Mouse (Mus musculus) neural tube, embryonic 12.5 days (tissue): ENCODE measurements at regions not wholly inside any gene's neighbourhood (a gene's known extent, or its start where the extent isn't known, plus 50 kb on each side); places are given as distances from the start of the nearest gene placed in this dataset.

Source experiments
- ATAC-seq: fragments of 200-750 bp; cut with Nextera tagmentation; 2 replicates; pipeline ENCODE4 v1.8.0; 2017; ENCODE audit warnings: low read depth, mild to moderate bottlenecking, moderate TSS enrichment, moderate library complexity; ENCODE audit not compliant: low FRiP score
- H3K27ac ChIP-seq: fragments of 300-500 bp; sonication (generic); 2 replicates; pipeline ENCODE4 v1.5.1; 2016
- H3K27me3 ChIP-seq: fragments of 300-500 bp; sonication (generic); replicated peaks from 2 replicates; pipeline ENCODE4 v1.6.1; 2016; ENCODE audit warnings: mild to moderate bottlenecking
- H3K36me3 ChIP-seq: fragments of 300-500 bp; sonication (generic); 2 replicates; pipeline ENCODE4 v1.6.1; 2016; ENCODE audit warnings: mild to moderate bottlenecking
- H3K4me1 ChIP-seq: fragments of 300-500 bp; sonication (generic); 2 replicates; pipeline ENCODE4 v1.6.1; 2016
- H3K4me2 ChIP-seq: fragments of 300-500 bp; sonication (generic); replicated peaks from 2 replicates; pipeline ENCODE4 v1.6.1; 2016; ENCODE audit warnings: mild to moderate bottlenecking
- H3K4me3 ChIP-seq: fragments of 300-500 bp; sonication (generic); 2 replicates; pipeline ENCODE4 v1.5.1; 2016
- H3K9ac ChIP-seq: fragments of 300-500 bp; sonication (generic); 2 replicates; pipeline ENCODE4 v1.6.1; 2016; ENCODE audit warnings: mild to moderate bottlenecking
- H3K9me3 ChIP-seq: fragments of 300-500 bp; sonication (generic); 2 replicates; pipeline ENCODE4 v1.6.1; 2016; ENCODE audit warnings: mild to moderate bottlenecking
- WGBS: fragments of 180-500 bp; shearing (Covaris S2); methylation state at CpG from one replicate; pipeline ENCODE4 v1.1.7; 2016; 5-methylcytosine and 5-hydroxymethylcytosine counted together

- H3K27ac ChIP-seq, result no peak overlapping the region
- no peaks in the 10 kb centered on the region for H3K9me3 ChIP-seq
- H3K27me3 ChIP-seq, result peaks cover 8% of the 10 kb centered on the region; the same call in 1 of the 2 replicates
- no peak overlapping the region for H3K4me2 ChIP-seq
- H3K4me1 ChIP-seq, result peaks cover 32% of the 10 kb centered on the region
- ATAC-seq, result no peak
- no peak overlapping the region for H3K4me3 ChIP-seq
- H3K36me3 ChIP-seq, result no peaks in the 10 kb centered on the region
- 43% methylated on average over 6 of the region's 6 CpGs for WGBS
- no peak overlapping the region for H3K9ac ChIP-seq
Observed at GRCm38 (mm10) chr6:100139809-100140208, 147.5 kb downstream of the Rybp start.

- H3K4me1 ChIP-seq, result peaks cover 20% of the 10 kb centered on the region
- no peak overlapping the region for H3K4me2 ChIP-seq
- H3K4me3 ChIP-seq, result no peak overlapping the region
- H3K9me3 ChIP-seq, result no peaks in the 10 kb centered on the region
- H3K27me3 ChIP-seq, result peaks cover 3% of the 10 kb centered on the region; the same call in 1 of the 2 replicates
- 96% methylated on average over 2 of the region's 2 CpGs for WGBS
- ATAC-seq, result no peak
- H3K9ac ChIP-seq, result no peak overlapping the region
- H3K36me3 ChIP-seq, result no peaks in the 10 kb centered on the region
- no peak overlapping the region for H3K27ac ChIP-seq
Observed at GRCm38 (mm10) chr6:100138659-100139058, 148.6 kb downstream of the Rybp start.

GRCm38 (mm10) chr6:100135177-100135576 lies 152.1 kb downstream of the Rybp start:
- Histone ChIP-seq H3K4me3 (no peak overlapping the region), H3K4me1 (peaks cover 18% of the 10 kb centered on the region), H3K27me3 (0 out of 2 replicates have a peak, but pooled peaks cover 3% of the 10 kb centered on the region), H3K9me3 (no peaks in the 10 kb centered on the region), H3K36me3 (no peaks in the 10 kb centered on the region), H3K4me2 (no peak overlapping the region), H3K27ac (no peak overlapping the region), H3K9ac (no peak overlapping the region)
- 48% methylated on average over 2 of the region's 2 CpGs for WGBS
- ATAC-seq, result no peak

GRCm38 (mm10) chr6:100133970-100134369 lies 153.3 kb downstream of the Rybp start:
- 65% methylated on average over 9 of the region's 9 CpGs for whole genome bisulfite sequencing
- ATAC-seq, result no peak
- Histone ChIP-seq H3K4me2 (no peak overlapping the region), H3K4me1 (peaks cover 14% of the 10 kb centered on the region; the same call in 1 of the 2 replicates), H3K36me3 (no peaks in the 10 kb centered on the region), H3K9me3 (no peaks in the 10 kb centered on the region), H3K27ac (no peak overlapping the region), H3K9ac (no peak overlapping the region), H3K4me3 (no peak overlapping the region), H3K27me3 (peaks cover 3% of the 10 kb centered on the region; the same call in 1 of the 2 replicates)

DNA sequence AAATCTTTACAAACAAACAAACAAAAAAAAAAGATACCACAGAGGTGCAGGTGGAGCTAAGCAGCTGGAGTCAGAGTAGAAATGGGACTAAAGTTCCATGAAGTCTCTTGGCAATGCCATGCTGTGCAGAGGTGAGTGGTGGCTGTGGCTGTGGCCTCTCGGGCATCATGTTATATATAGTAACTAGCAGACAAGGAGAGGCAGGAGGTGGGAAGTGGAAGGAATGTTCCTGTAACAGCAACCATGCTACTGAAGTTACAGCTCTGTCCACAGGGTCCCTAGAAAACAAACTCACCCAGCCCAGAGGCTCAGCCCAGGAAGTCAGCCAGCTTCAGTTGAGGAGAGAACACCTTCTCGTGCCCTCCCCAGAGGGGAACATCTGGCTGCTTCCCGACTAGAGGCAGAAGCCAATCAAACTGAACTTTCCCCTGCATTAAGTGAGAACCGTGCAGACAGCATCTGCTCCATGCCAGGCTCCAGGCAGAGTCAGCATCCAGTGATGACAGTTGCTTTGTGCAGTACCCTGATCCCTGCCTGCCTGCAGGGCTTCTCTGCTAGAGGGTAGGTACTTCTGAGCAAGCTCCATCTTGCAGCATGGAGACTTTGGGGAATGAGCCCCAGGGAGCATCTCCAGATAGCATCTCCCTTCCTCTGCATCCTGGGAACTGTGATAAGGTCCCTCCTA lies 154.2 kb downstream of the Rybp start:
- 53% methylated on average over 4 of the region's 4 CpGs for WGBS
- no peak overlapping the region for H3K4me3 ChIP-seq
- no peak for ATAC-seq
- H3K4me1 ChIP-seq, result peaks cover 14% of the 10 kb centered on the region; the same call in 1 of the 2 replicates
- H3K27ac ChIP-seq, result no peak overlapping the region
- H3K9ac ChIP-seq, result no peak overlapping the region
- H3K36me3 ChIP-seq, result no peaks in the 10 kb centered on the region
- H3K4me2 ChIP-seq, result no peak overlapping the region
- peaks cover 3% of the 10 kb centered on the region; the same call in 1 of the 2 replicates for H3K27me3 ChIP-seq
- H3K9me3 ChIP-seq, result no peaks in the 10 kb centered on the region

DNA sequence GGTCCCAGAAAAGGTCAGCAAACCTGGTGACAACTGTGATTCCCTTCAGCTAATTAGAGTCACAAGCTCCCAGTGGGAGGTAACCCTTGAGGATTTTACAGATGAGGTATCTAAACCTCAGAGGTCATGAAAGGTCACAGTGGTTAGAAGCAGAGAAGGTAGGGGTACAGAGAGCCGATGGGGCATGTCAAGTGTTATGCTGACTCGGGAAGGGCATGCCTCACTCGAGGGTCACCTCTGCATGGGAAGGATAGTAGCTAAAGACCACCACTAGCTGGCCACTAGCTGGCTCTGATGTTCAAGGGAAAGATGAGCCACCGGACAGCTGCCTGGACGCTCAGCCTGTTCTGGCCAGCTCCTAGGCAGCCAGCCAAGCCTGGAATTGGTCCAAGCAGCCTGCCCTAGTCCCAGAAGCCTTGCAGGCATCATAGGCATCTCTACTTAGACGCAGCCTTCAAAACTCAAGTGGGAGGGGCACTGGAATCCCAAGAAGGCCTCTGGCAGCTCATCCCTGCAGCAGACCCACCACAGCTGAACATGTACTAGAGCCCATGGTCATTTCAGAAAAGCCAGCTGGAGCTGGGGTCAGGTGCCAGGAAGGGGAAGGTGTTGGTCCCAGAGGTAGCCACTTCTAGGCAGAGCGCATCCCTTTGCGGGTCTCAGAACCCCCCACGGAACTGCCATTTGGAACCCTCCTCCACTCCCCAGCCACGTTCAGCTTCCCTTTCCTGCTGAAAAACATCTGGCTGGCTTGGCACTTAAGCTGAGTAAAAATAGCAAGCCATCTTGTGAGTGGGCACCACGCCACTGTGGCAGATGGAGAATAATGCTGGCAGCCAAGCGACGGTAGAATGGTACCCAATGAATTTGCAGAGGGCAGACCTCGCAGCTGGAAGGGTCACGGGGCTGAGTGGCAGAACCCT lies 159.8 kb downstream of the Rybp start:
- Histone ChIP-seq H3K4me2 (no peak overlapping the region), H3K9me3 (0 out of 2 replicates have a peak, but pooled peaks cover 7% of the 10 kb centered on the region), H3K27me3 (no peaks in the 10 kb centered on the region; the same call in 1 of the 2 replicates), H3K4me3 (no peak overlapping the region), H3K9ac (no peak overlapping the region), H3K4me1 (peaks cover 10% of the 10 kb centered on the region), H3K27ac (no peak overlapping the region), H3K36me3 (no peaks in the 10 kb centered on the region)
- ATAC-seq, result peak; percentile 50
- 58% methylated on average over 15 of the region's 15 CpGs for WGBS

DNA sequence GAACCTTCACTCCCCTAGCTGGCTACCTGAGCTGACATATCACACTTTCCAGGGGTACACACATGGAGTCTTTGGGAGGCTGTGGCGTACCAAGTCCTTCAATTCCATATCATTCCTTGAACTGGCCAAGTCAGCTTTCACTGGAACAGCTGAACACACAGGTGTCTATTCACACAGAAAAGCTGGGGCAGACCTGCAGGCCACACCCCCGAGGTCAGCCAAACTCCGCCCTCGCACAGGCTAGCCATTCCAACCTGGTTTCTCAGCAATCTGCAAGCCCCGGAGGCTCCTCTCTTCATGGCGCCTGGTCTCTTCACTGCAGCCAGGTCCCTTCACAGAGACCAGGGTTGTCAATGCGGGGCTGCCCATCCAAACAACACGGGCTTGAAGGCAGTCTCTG lies 160.5 kb downstream of the Rybp start:
- no peak overlapping the region for H3K9ac ChIP-seq
- H3K4me1 ChIP-seq, result peaks cover 10% of the 10 kb centered on the region
- no peak overlapping the region for H3K27ac ChIP-seq
- 0 out of 2 replicates have a peak, but pooled peaks cover 7% of the 10 kb centered on the region for H3K9me3 ChIP-seq
- no peak overlapping the region for H3K4me2 ChIP-seq
- no peak overlapping the region for H3K4me3 ChIP-seq
- no peaks in the 10 kb centered on the region; the same call in 1 of the 2 replicates for H3K27me3 ChIP-seq
- H3K36me3 ChIP-seq, result no peaks in the 10 kb centered on the region
- WGBS, result 58% methylated on average over 8 of the region's 8 CpGs
- no peak for ATAC-seq

- no peaks in the 10 kb centered on the region for H3K36me3 ChIP-seq
- no peak overlapping the region for H3K4me3 ChIP-seq
- no peak overlapping the region for H3K4me2 ChIP-seq
- WGBS, result 79% methylated on average over 3 of the region's 3 CpGs
- no peak overlapping the region for H3K27ac ChIP-seq
- no peak for ATAC-seq
- peaks cover 10% of the 10 kb centered on the region for H3K4me1 ChIP-seq
- 0 out of 2 replicates have a peak, but pooled peaks cover 7% of the 10 kb centered on the region for H3K9me3 ChIP-seq
- H3K27me3 ChIP-seq, result no peaks in the 10 kb centered on the region; the same call in 1 of the 2 replicates
- no peak overlapping the region for H3K9ac ChIP-seq
Observed at GRCm38 (mm10) chr6:100126326-100126725, 161.0 kb downstream of the Rybp start.

DNA sequence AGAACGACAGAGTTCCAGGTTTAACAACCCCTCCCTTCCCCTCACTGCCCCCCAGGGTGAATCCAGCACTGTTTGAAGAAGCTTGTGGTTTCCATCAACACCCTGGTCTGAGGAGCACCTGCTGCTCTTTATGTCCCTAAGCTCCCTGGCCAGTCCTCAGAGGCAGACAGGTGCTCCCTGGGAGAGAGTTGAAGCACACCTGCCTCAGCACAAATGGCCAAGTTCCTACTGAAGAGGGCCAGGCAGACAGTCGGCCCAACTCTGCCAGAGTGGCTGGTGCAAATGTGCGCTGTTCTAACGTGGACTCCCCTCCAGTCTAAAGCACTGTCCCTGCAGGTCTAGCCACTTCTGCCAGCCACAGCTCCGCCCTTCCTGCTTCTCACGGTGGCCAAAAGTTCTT lies 166.0 kb downstream of the Rybp start:
- WGBS, result 54% methylated on average over 6 of the region's 6 CpGs
- 0 out of 2 replicates have a peak, but pooled peaks cover 7% of the 10 kb centered on the region for H3K9me3 ChIP-seq
- no peak for ATAC-seq

GRCm38 (mm10) chr6:100120017-100120944 lies 167.0 kb downstream of the Rybp start:
- no peak for ATAC-seq
- Histone ChIP-seq H3K4me2 (no peak overlapping the region), H3K27me3 (no peaks in the 10 kb centered on the region), H3K36me3 (no peaks in the 10 kb centered on the region), H3K4me3 (no peak overlapping the region), H3K27ac (no peak overlapping the region), H3K9ac (no peak overlapping the region), H3K9me3 (0 out of 2 replicates have a peak, but pooled peaks cover 5% of the 10 kb centered on the region), H3K4me1 (peaks cover 12% of the 10 kb centered on the region; the same call in 1 of the 2 replicates)
- WGBS, result 63% methylated on average over 16 of the region's 16 CpGs

More for the DNA sequence above, 166.0 kb downstream of the Rybp start:
- H3K27me3 ChIP-seq, result no peaks in the 10 kb centered on the region
- no peak overlapping the region for H3K4me3 ChIP-seq
- H3K4me1 ChIP-seq, result peaks cover 12% of the 10 kb centered on the region; the same call in 1 of the 2 replicates
- no peak overlapping the region for H3K9ac ChIP-seq
- no peak overlapping the region for H3K4me2 ChIP-seq
- no peaks in the 10 kb centered on the region for H3K36me3 ChIP-seq
- H3K27ac ChIP-seq, result no peak overlapping the region

DNA sequence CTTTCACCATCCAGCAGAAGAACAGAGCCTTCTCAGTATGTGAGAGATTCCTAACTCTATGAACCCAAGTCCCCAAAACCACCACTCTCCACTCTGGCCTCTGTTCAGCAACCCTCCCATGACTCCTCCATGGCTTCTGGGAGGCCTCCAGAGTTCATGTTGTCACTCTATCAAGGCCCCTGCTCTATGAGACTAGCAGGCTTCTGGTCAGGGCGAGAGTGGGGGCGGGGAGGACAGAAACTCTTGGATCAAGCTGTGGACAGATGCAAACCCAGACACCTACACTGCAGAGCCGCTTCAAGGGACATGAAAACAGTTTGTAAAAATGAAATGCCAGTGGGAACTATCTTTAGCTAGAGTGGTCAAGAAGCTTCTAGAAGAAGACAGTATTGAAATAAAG lies 170.2 kb downstream of the Rybp start:
- ATAC-seq, result no peak
- Histone ChIP-seq H3K27ac (no peak overlapping the region), H3K9me3 (no peaks in the 10 kb centered on the region), H3K9ac (no peak overlapping the region), H3K4me1 (peaks cover 12% of the 10 kb centered on the region; the same call in 1 of the 2 replicates), H3K27me3 (no peaks in the 10 kb centered on the region), H3K4me2 (no peak overlapping the region), H3K4me3 (no peak overlapping the region), H3K36me3 (no peaks in the 10 kb centered on the region)
- WGBS, result 94% methylated on average over 3 of the region's 3 CpGs
